ENCODE assay signal across 15 mouse cellular contexts in the genomic region with DNA sequence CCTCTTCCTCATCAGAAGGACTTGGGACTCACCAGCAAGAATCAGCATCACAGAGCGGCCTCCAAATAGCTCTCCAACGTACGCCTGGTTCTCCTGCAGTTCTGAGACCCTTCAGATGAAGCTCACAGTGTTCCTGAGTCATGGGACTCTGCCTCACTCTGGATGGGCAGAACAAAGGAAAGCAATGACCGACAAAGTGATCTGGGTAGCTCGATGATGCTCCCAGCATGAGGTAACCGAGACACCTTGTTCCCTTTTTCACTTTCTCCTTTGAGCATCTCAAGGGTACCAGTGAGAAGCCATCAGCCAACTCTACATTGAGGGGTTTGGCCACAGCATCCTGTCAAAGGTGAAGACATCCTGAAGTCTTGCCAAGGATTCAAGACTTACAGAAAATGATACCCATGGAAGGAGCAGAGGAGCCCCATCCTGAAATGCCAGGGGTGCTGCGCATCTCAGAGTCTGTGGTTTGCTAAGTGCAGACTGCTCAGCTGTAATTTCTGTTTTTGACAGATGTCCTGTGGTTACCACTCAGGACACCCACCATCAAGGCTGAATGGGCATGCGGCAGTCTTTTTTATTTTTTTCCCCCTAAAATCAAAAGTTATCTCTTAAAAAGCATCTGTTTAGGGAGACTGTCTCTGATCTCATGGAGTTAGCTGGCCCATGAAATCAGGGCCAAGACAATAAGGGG. TPM values are rescaled to one million over a fixed set of nuclear protein-coding genes. Genes with fewer than 3 reads are reported as not detected.
A peak's percentile ranks its signal among the peaks of the same experiment; 100 is the strongest.
DNase-seq lines count a peak whose midpoint lies in the region; ATAC-seq and TF ChIP-seq lines count a peak whose summit lies in the region.
"Had no signal": no experiment of that assay in that cellular context is flagged by ENCODE, and none has a peak within 500 bp of the region (broad histone marks: within the 10 kb centered on the region; RNA-seq: fewer than 3 reads in every experiment).

No protein-coding gene starts in this region.

- H3K27me3 ChIP-seq in hindbrain, embryonic 10.5 days (ENCODE audit: insufficient read depth, poor library complexity, severe bottlenecking), result 0 out of 2 replicates have a peak, but pooled peaks cover 5% of the 10 kb centered on the region
- H3K27me3 ChIP-seq in hindbrain, embryonic 16.5 days (replicated peaks; ENCODE audit: control insufficient read depth, insufficient read depth, low read length), result no peaks in the 10 kb centered on the region
- no peaks in the 10 kb centered on the region for H3K27me3 ChIP-seq in liver, postnatal 0 days (ENCODE audit: insufficient read depth, low read length)
- H3K27me3 ChIP-seq: embryonic facial prominence, embryonic 12.5 days; stomach, embryonic 15.5 days had no signal

- H3K36me3 ChIP-seq in hindbrain, embryonic 10.5 days, result no peaks in the 10 kb centered on the region
- no peaks in the 10 kb centered on the region for H3K36me3 ChIP-seq in hindbrain, embryonic 16.5 days (ENCODE audit: control insufficient read depth, insufficient read depth, low read length)
- no peaks in the 10 kb centered on the region for H3K36me3 ChIP-seq in liver, postnatal 0 days (replicated peaks; ENCODE audit: insufficient read depth, low read length)
- H3K36me3 ChIP-seq: embryonic facial prominence, embryonic 12.5 days; stomach, embryonic 15.5 days had no signal

- H3K9ac ChIP-seq in hindbrain, embryonic 16.5 days (ENCODE audit: low read depth, low read length), result no peak overlapping the region
- H3K9ac ChIP-seq in liver, postnatal 0 days (replicated peaks), result no peak overlapping the region
- H3K9ac ChIP-seq: embryonic facial prominence, embryonic 12.5 days; stomach, embryonic 15.5 days had no signal

- no peak for DNase-seq in hindbrain, embryonic 10.5 days (ENCODE audit: low spot score)
- DNase-seq in ES-CJ7 (ENCODE audit: low read depth, low spot score), result peak; percentile 39
- DNase-seq in ZHBTc4 (ENCODE audit: low read depth, low spot score), result peak; percentile 56
- DNase-seq in liver, postnatal 0 days, result no peak
- DNase-seq in cerebellum, adult 18-20 months, result no peak
- no peak for DNase-seq in right cerebral cortex, adult 18-20 months
- DNase-seq: cerebellum, adult 8-10 months; kidney, adult 18-20 months; layer of hippocampus, adult 9-11 months; midbrain, embryonic 14.5 days had no signal

- no peak for TF ChIP-seq CTCF in liver, postnatal 0 days (IDR thresholded peaks at IDR 0.05; ENCODE audit: low read depth)

- no peak for TF ChIP-seq EP300 in liver, postnatal 0 days (IDR thresholded peaks at IDR 0.05; ENCODE audit: low read depth)

- H3K4me3 ChIP-seq in hindbrain, embryonic 10.5 days, result no peak overlapping the region
- H3K4me3 ChIP-seq in hindbrain, embryonic 16.5 days (ENCODE audit: low read length), result no peak overlapping the region
- H3K4me3 ChIP-seq in liver, postnatal 0 days (ENCODE audit: low read depth, low read length), result no peak overlapping the region
- H3K4me3 ChIP-seq: embryonic facial prominence, embryonic 12.5 days; heart, adult 2 months; stomach, embryonic 15.5 days had no signal

- no peak for ATAC-seq in hindbrain, embryonic 16.5 days
- 0 out of 2 replicates have a peak, but pooled peaks have one; percentile 1 for ATAC-seq in liver, postnatal 0 days

- H3K4me2 ChIP-seq in hindbrain, embryonic 16.5 days (ENCODE audit: low read length), result no peak overlapping the region
- H3K4me2 ChIP-seq in liver, postnatal 0 days (ENCODE audit: low read depth, low read length), result peak overlapping the region; percentile 55; the same call in 1 of the 2 replicates
- H3K4me2 ChIP-seq: embryonic facial prominence, embryonic 12.5 days; stomach, embryonic 15.5 days had no signal

- peak overlapping the region; percentile 70; the same call in 1 of the 2 replicates for H3K27ac ChIP-seq in hindbrain, embryonic 10.5 days
- no peak overlapping the region for H3K27ac ChIP-seq in hindbrain, embryonic 16.5 days (ENCODE audit: low read depth, low read length)
- H3K27ac ChIP-seq in liver, postnatal 0 days (ENCODE audit: low read depth), result peak overlapping the region; percentile 61
- H3K27ac ChIP-seq: embryonic facial prominence, embryonic 12.5 days; heart, adult 2 months; macrophage; stomach, embryonic 15.5 days had no signal

- no peaks in the 10 kb centered on the region for H3K9me3 ChIP-seq in hindbrain, embryonic 10.5 days
- H3K9me3 ChIP-seq in hindbrain, embryonic 16.5 days (ENCODE audit: control insufficient read depth, low read length), result no peaks in the 10 kb centered on the region
- no peaks in the 10 kb centered on the region for H3K9me3 ChIP-seq in liver, postnatal 0 days (ENCODE audit: low read length)
- H3K9me3 ChIP-seq: embryonic facial prominence, embryonic 12.5 days; stomach, embryonic 15.5 days had no signal

- 91% methylated on average over 8 of the region's 8 CpGs for WGBS in hindbrain, embryonic 10.5 days
- WGBS in hindbrain, embryonic 16.5 days, result 88% methylated on average over 8 of the region's 8 CpGs
- WGBS in liver, postnatal 0 days (ENCODE audit: insufficient replicate concordance), result 55% methylated on average over 8 of the region's 8 CpGs

- H3K4me1 ChIP-seq in hindbrain, embryonic 10.5 days (replicated peaks), result peaks cover 20% of the 10 kb centered on the region
- H3K4me1 ChIP-seq in hindbrain, embryonic 16.5 days (ENCODE audit: control insufficient read depth, insufficient read depth, low read depth, low read length), result no peaks in the 10 kb centered on the region
- peaks cover 48% of the 10 kb centered on the region for H3K4me1 ChIP-seq in liver, postnatal 0 days (ENCODE audit: insufficient read depth)
- H3K4me1 ChIP-seq: stomach, embryonic 15.5 days had no signal

RNA-seq across cellular contexts. Expression of a gene that starts 32.9 kb away (rescaled TPM):
- polyA plus RNA-seq in hindbrain, embryonic 10.5 days (2016; fragmentation: Nextera tagmentation; extraction: Ambion mirVana), result 77.0 and 86.6 TPM in 2 replicates
- polyA plus RNA-seq in hindbrain, embryonic 16.5 days (2015; fragmentation: Nextera tagmentation; extraction: Ambion mirVana), result 58.8 and 65.7 TPM in 2 replicates
- 16.4 and 17.2 TPM in 2 replicates for polyA plus RNA-seq in liver, postnatal 0 days (2015; fragmentation: Nextera tagmentation; extraction: Ambion mirVana)

RNA-seq across cellular contexts. Expression of a gene that starts 59.8 kb away (rescaled TPM):
- polyA plus RNA-seq in hindbrain, embryonic 10.5 days (2016; fragmentation: Nextera tagmentation; extraction: Ambion mirVana), result 147 and 167 TPM in 2 replicates
- 26.4 and 41.9 TPM in 2 replicates for polyA plus RNA-seq in hindbrain, embryonic 16.5 days (2015; fragmentation: Nextera tagmentation; extraction: Ambion mirVana)
- 137 and 167 TPM in 2 replicates for polyA plus RNA-seq in liver, postnatal 0 days (2015; fragmentation: Nextera tagmentation; extraction: Ambion mirVana)

Comparison
In these comparisons a context has a peak if more than half of its experiments do, and no peak if none do; other contexts are left out.
1. DNase-seq: peak in ES-CJ7 (single experiment) and ZHBTc4 (single experiment); none in hindbrain, embryonic 10.5 days (single experiment), liver, postnatal 0 days (single experiment), cerebellum, adult 18-20 months (0 of 2) and right cerebral cortex, adult 18-20 months (single experiment).